Mouse (Mus musculus): ENCODE results near the gene Gm5148. TPM values are rescaled to one million over a fixed set of nuclear protein-coding genes. Genes with fewer than 3 reads are reported as not detected.

Gm5148 gene
- total and polyA plus RNA-seq, 2 experiments from 2014 or later = 10.5 to 12.0 TPM

DNA sequence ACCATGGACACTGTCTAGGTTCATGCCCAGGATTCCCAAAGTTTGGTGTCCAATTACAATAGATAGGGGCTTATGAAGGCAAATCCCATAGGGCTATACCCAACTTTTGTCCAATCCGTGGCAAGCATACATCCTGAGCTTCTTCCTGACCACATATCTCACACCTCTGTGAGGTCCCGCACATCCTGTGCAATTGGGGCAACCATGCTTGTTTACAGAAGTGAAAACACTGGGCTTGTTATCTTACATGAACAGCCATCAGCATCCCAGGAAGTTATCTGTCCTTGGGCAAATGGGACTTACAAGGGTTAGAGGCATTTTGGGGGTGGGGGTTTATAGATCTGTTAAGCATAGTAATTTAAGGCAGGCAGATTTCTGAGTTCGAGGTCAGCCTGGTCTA, 41.0 kb upstream of the Gm5148 start:
- WGBS = 98% methylated on average over 3 of the region's 3 CpGs
- DNase-seq (ENCODE audit: low spot score) = no peak
- Histone ChIP-seq H3K4me3 (ENCODE audit: low read length) (no peak overlapping the region), H3K36me3 (ENCODE audit: insufficient read depth, low read length) (no peaks in the 10 kb centered on the region), H3K9me3 (ENCODE audit: low read length) (no peaks in the 10 kb centered on the region), H3K27ac (no peak overlapping the region), H3K9ac (replicated peaks; ENCODE audit: low read length) (no peak overlapping the region), H3K4me2 (ENCODE audit: low read depth, low read length) (no peak overlapping the region), H3K27me3 (ENCODE audit: insufficient read depth, low read length) (no peaks in the 10 kb centered on the region), H3K4me1 (ENCODE audit: insufficient read depth, low read length) (peaks cover 10% of the 10 kb centered on the region)
- no peak for ATAC-seq
- no peak for TF ChIP-seq CTCF (IDR thresholded peaks at IDR 0.05; ENCODE audit: low read depth)

- Histone ChIP-seq H3K9ac (replicated peaks; ENCODE audit: low read length) (no peak overlapping the region), H3K9me3 (ENCODE audit: low read length) (no peaks in the 10 kb centered on the region), H3K4me2 (ENCODE audit: low read depth, low read length) (no peak overlapping the region), H3K27me3 (ENCODE audit: insufficient read depth, low read length) (no peaks in the 10 kb centered on the region), H3K4me3 (ENCODE audit: low read length) (no peak overlapping the region), H3K36me3 (ENCODE audit: insufficient read depth, low read length) (no peaks in the 10 kb centered on the region), H3K27ac (no peak overlapping the region), H3K4me1 (ENCODE audit: insufficient read depth, low read length) (no peaks in the 10 kb centered on the region)
- ATAC-seq (no peak), DNase-seq (ENCODE audit: low spot score) (no peak)
- WGBS = 74% methylated on average over 3 of the region's 3 CpGs
- TF ChIP-seq CTCF (IDR thresholded peaks at IDR 0.05; ENCODE audit: low read depth) = no peak
Observed at GRCm38 (mm10) chr3:37762303-37762702, 38.0 kb upstream of the Gm5148 start.

GRCm38 (mm10) chr3:37761741-37762140, 37.5 kb upstream of the Gm5148 start:
- Histone ChIP-seq H3K4me1 (ENCODE audit: insufficient read depth, low read length) (no peaks in the 10 kb centered on the region), H3K36me3 (ENCODE audit: insufficient read depth, low read length) (no peaks in the 10 kb centered on the region), H3K27ac (no peak overlapping the region), H3K4me2 (ENCODE audit: low read depth, low read length) (no peak overlapping the region), H3K9me3 (ENCODE audit: low read length) (no peaks in the 10 kb centered on the region), H3K9ac (replicated peaks; ENCODE audit: low read length) (no peak overlapping the region), H3K4me3 (ENCODE audit: low read length) (no peak overlapping the region), H3K27me3 (ENCODE audit: insufficient read depth, low read length) (no peaks in the 10 kb centered on the region)
- ATAC-seq (no peak), DNase-seq (ENCODE audit: low spot score) (no peak)
- TF ChIP-seq CTCF (IDR thresholded peaks at IDR 0.05; ENCODE audit: low read depth) = no peak
- 66% methylated on average over 5 of the region's 5 CpGs for WGBS

DNA sequence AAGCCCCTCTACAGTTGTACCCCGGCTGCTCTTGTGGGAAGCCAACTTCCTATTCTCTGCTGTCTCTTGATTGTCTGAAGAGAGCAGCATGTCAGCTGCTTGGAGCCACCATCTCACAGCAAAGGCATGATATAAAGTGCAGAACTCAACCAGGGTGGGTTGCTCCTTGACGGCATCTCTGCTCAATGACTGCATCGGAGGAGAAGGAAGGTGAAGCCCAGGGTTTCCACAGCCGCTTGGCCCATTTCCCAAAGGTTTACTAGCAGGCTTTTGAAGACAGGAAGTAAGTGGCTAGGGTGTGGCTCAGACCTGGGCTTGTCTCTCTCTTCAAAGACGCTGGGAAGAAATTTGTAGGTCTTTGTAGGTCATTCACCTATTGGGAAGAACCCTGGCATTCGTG, 36.6 kb upstream of the Gm5148 start:
- no peak for DNase-seq (ENCODE audit: low spot score)
- WGBS = 88% methylated on average over 6 of the region's 6 CpGs
- TF ChIP-seq CTCF (IDR thresholded peaks at IDR 0.05; ENCODE audit: low read depth) = no peak

DNA sequence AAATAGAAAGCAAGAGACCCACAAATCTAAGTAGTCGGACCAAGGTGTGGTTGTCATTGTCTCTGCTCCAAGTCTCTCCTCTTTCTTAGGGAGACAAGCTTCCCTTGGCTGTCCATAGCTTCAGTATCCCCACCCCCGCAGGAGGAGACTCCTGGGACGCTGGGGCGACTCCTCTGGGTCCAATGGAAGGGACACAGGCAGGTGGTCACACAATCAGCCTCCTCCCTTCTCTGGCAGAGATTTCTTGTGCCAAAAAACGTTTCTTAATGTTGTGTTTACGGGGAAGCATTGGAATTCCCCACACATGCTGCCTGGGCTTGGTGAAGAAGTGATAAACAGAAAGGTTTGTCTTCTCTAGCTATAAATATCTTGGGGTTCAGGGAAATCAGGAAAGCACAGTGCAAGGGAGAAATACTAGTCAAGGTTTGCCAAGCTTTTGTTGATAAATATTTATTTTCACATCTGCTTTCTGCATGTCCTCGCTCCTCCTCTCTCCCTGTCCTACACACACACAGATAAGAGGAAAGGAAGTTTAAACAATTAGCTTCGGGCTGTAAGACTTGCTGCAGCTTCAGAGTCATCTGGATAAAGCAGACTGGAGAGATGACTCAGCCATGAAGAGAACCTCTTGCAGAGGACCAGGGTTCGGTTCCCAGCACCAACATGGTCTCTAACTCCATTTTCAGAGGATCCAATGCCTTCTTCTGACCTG, 34.5 kb upstream of the Gm5148 start:
- peak overlapping the region; percentile 3; the same call in 1 of the 2 replicates for H3K4me3 ChIP-seq (ENCODE audit: low read length)
- H3K9ac ChIP-seq (replicated peaks; ENCODE audit: low read length) = 0 out of 2 replicates have a peak overlapping the region, but pooled peaks have one; percentile 9
- 37% methylated on average over 9 of the region's 9 CpGs for WGBS
- peak overlapping the region; percentile 51 for H3K4me2 ChIP-seq (ENCODE audit: low read depth, low read length)
- no peaks in the 10 kb centered on the region for H3K27me3 ChIP-seq (ENCODE audit: insufficient read depth, low read length)
- H3K36me3 ChIP-seq (ENCODE audit: insufficient read depth, low read length) = no peaks in the 10 kb centered on the region
- H3K4me1 ChIP-seq (ENCODE audit: insufficient read depth, low read length) = no peaks in the 10 kb centered on the region
- DNase-seq (ENCODE audit: low spot score) = no peak
- ATAC-seq = peak; percentile 33; the same call in 1 of the 2 replicates
- no peak for TF ChIP-seq CTCF (IDR thresholded peaks at IDR 0.05; ENCODE audit: low read depth)
- H3K9me3 ChIP-seq (ENCODE audit: low read length) = no peaks in the 10 kb centered on the region
- peak overlapping the region; percentile 52; the same call in 1 of the 2 replicates for H3K27ac ChIP-seq

More for the DNA sequence above, 36.6 kb upstream of the Gm5148 start:
- H3K9ac ChIP-seq (replicated peaks; ENCODE audit: low read length) = no peak overlapping the region
- no peak overlapping the region for H3K4me3 ChIP-seq (ENCODE audit: low read length)
- H3K4me1 ChIP-seq (ENCODE audit: insufficient read depth, low read length) = no peaks in the 10 kb centered on the region
- no peak overlapping the region for H3K27ac ChIP-seq
- no peaks in the 10 kb centered on the region for H3K27me3 ChIP-seq (ENCODE audit: insufficient read depth, low read length)
- no peaks in the 10 kb centered on the region for H3K36me3 ChIP-seq (ENCODE audit: insufficient read depth, low read length)
- ATAC-seq = no peak
- H3K4me2 ChIP-seq (ENCODE audit: low read depth, low read length) = no peak overlapping the region
- no peaks in the 10 kb centered on the region for H3K9me3 ChIP-seq (ENCODE audit: low read length)

GRCm38 (mm10) chr3:37758124-37758523, 33.8 kb upstream of the Gm5148 start:
- whole genome bisulfite sequencing = 2% methylated on average over 12 of the region's 12 CpGs
- Histone ChIP-seq H3K4me2 (ENCODE audit: low read depth, low read length) (peak overlapping the region; percentile 51), H3K27me3 (ENCODE audit: insufficient read depth, low read length) (no peaks in the 10 kb centered on the region), H3K36me3 (ENCODE audit: insufficient read depth, low read length) (no peaks in the 10 kb centered on the region), H3K9me3 (ENCODE audit: low read length) (no peaks in the 10 kb centered on the region), H3K27ac (peak overlapping the region; percentile 52; the same call in 1 of the 2 replicates), H3K9ac (replicated peaks; ENCODE audit: low read length) (0 out of 2 replicates have a peak overlapping the region, but pooled peaks have one; percentile 9), H3K4me3 (ENCODE audit: low read length) (peak overlapping the region; percentile 3; the same call in 1 of the 2 replicates), H3K4me1 (ENCODE audit: insufficient read depth, low read length) (no peaks in the 10 kb centered on the region)
- TF ChIP-seq CTCF (IDR thresholded peaks at IDR 0.05; ENCODE audit: low read depth) = peak; percentile 46
- ATAC-seq (peak; percentile 90), DNase-seq (ENCODE audit: low spot score) (peak; percentile 67)

DNA sequence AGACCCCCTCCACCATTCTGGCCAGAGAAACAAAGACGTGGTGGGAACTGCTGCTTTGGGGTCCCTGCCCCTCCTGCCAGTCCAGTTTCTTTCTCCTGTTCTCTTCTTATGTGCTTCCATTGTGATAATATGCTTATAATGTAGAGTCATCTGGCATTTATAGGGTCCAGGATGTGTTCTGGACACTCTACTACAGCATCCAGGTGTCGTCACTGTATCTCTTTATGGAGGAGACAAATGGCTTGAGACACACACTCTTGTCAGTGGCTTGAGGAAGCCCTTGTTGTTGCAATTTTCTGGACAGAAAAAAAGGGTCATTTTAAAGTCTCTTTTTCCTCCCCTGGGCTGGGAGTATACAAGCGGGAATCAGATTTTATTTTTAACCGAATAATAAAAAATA, 33.3 kb upstream of the Gm5148 start:
- 32% methylated on average over 4 of the region's 4 CpGs for WGBS
- H3K4me3 ChIP-seq (ENCODE audit: low read length) = no peak overlapping the region
- TF ChIP-seq CTCF (IDR thresholded peaks at IDR 0.05; ENCODE audit: low read depth) = no peak
- no peak for ATAC-seq
- H3K4me2 ChIP-seq (ENCODE audit: low read depth, low read length) = peak overlapping the region; percentile 51
- no peaks in the 10 kb centered on the region for H3K36me3 ChIP-seq (ENCODE audit: insufficient read depth, low read length)
- DNase-seq (ENCODE audit: low spot score) = no peak
- H3K27me3 ChIP-seq (ENCODE audit: insufficient read depth, low read length) = no peaks in the 10 kb centered on the region
- no peaks in the 10 kb centered on the region for H3K9me3 ChIP-seq (ENCODE audit: low read length)
- H3K27ac ChIP-seq = no peak overlapping the region; the same call in 1 of the 2 replicates
- H3K4me1 ChIP-seq (ENCODE audit: insufficient read depth, low read length) = no peaks in the 10 kb centered on the region
- no peak overlapping the region for H3K9ac ChIP-seq (replicated peaks; ENCODE audit: low read length)

Data from hindbrain, postnatal 0 days (tissue).